Mouse (Mus musculus) stomach, embryonic 14.5 days (tissue): ENCODE results near the gene Gm9918. TPM values are rescaled to one million over a fixed set of nuclear protein-coding genes. Genes with fewer than 3 reads are reported as not detected.

ENCODE experiments used
- ATAC-seq: fragments of 200-750 bp; cut with Nextera tagmentation; 2 replicates; pipeline ENCODE4 v1.8.0; 2017; ENCODE audit warnings: low read depth, moderate TSS enrichment; ENCODE audit not compliant: insufficient number of reproducible peaks, insufficient read depth, low FRiP score
- H3K27ac ChIP-seq: fragments of 300-500 bp; sonication (generic); 2 replicates; pipeline ENCODE4 v1.5.1; 2014; ENCODE audit warnings: mild to moderate bottlenecking, low read length, moderate library complexity, mixed read lengths
- H3K27me3 ChIP-seq: fragments of 300-500 bp; sonication (generic); 2 replicates; pipeline ENCODE4 v1.6.1; 2014; ENCODE audit warnings: low read length, control low read depth, mixed read lengths; ENCODE audit not compliant: control insufficient read depth, insufficient read depth
- H3K36me3 ChIP-seq: fragments of 300-500 bp; sonication (generic); 2 replicates; pipeline ENCODE4 v1.6.1; 2014; ENCODE audit warnings: mild to moderate bottlenecking, control low read depth, low read length, moderate library complexity, mixed read lengths; ENCODE audit not compliant: control insufficient read depth, insufficient read depth
- H3K4me1 ChIP-seq: fragments of 300-500 bp; sonication (generic); 2 replicates; pipeline ENCODE4 v1.6.1; 2014; ENCODE audit warnings: low read length, control low read depth, mixed read lengths; ENCODE audit not compliant: control insufficient read depth, insufficient read depth
- H3K4me2 ChIP-seq: fragments of 300-500 bp; sonication (generic); replicated peaks from 2 replicates; pipeline ENCODE4 v1.6.1; 2014; ENCODE audit warnings: low read depth, low read length, control low read depth
- H3K4me3 ChIP-seq: fragments of 300-500 bp; sonication (generic); 2 replicates; pipeline ENCODE4 v1.5.1; 2014; ENCODE audit warnings: low read depth, low read length, control low read depth
- H3K9ac ChIP-seq: fragments of 300-500 bp; sonication (generic); replicated peaks from 2 replicates; pipeline ENCODE4 v1.6.1; 2014; ENCODE audit warnings: low read depth, mild to moderate bottlenecking, control low read depth, low read length, moderate library complexity, mixed read lengths
- H3K9me3 ChIP-seq: fragments of 300-500 bp; sonication (generic); 2 replicates; pipeline ENCODE4 v1.6.1; 2016; ENCODE audit warnings: low read depth, low read length, control low read depth; ENCODE audit not compliant: control insufficient read depth
- WGBS: fragments of 180-500 bp; shearing (Covaris S2); extraction: QIAGEN DNeasy Blood & Tissue Kit; methylation state at CpG from one replicate; pipeline ENCODE4 v1.1.7; 2014; 5-methylcytosine and 5-hydroxymethylcytosine counted together
- polyA plus RNA-seq: library from polyadenylated mRNA; unstranded; fragments of >200 nt; fragmentation: Nextera tagmentation; extraction: Ambion mirVana; gene quantifications from 2 replicates; pipeline ENCODE4 v1.2.1, GENCODE M21; 2014

The Gm9918 gene
- polyA plus RNA-seq, 1 experiment from 2014 or later, result 0.36 TPM

DNA sequence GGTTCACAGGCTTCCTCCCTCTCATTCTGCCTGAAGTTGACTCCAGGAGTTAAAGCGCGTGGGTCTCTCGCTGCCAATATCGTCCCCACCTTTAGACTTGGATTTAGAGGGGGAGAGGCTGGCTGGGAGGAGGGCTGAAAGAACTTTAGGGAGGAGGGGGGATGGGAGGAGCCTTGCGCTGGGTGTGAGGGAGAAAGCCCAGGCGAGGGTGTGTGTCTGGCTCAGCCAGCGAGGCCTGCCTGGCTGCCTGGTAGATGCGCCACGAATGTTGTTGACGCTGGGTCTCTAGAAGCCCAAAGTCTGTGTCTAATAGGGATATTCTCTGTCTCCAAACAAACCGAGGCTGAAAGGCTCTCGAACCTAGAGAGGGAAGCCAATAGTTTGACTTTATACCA, 12.3 kb upstream of the Gm9918 start:
- ATAC-seq, result peak; percentile 36
- H3K4me3 ChIP-seq, result peak overlapping the region; percentile 64
- H3K27me3 ChIP-seq, result no peaks in the 10 kb centered on the region
- peak overlapping the region; percentile 76 for H3K4me2 ChIP-seq
- peaks cover 30% of the 10 kb centered on the region for H3K4me1 ChIP-seq
- H3K36me3 ChIP-seq, result no peaks in the 10 kb centered on the region
- H3K9me3 ChIP-seq, result no peaks in the 10 kb centered on the region
- no peak overlapping the region; the same call in 1 of the 2 replicates for H3K9ac ChIP-seq
- 9% methylated on average over 12 of the region's 12 CpGs for WGBS
- H3K27ac ChIP-seq, result peak overlapping the region; percentile 69

DNA sequence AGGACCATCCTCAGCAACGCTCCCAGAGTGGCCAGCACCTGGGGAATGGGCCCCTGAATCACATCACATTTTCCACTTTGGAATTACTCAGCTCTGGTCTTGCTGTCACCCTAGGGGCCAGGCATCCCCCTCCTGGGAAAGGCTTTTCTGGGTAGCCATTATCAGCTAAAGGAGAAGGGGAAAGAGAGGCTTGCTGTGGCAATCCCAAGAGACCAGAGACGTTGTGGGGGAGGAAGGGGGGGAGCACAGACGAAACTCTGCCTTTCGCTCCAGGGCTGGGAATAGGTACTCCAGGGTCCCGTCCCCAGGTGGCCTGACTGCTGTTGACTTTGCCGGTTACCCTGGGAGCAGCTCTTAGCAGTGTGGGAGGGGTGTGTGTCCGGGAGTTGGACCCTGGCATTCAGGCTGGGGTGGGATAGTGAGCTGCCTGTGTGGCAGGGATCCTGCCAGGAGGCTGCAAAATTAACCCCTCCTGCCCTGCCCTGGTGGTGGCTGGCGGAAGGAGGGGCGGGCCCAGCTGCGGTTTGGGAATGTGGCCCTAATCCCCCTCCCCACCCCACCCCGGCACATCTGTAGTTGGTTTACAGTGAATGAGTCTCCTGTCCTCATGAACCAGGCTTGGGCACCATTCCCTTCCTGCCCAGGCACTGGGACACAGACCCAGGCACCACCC, 11.6 kb upstream of the Gm9918 start:
- no peaks in the 10 kb centered on the region for H3K9me3 ChIP-seq
- H3K36me3 ChIP-seq, result no peaks in the 10 kb centered on the region
- 26% methylated on average over 11 of the region's 11 CpGs for WGBS
- 0 out of 2 replicates have a peak, but pooled peaks have one; percentile 46 for ATAC-seq
- peak overlapping the region; percentile 76 for H3K4me2 ChIP-seq
- H3K27ac ChIP-seq, result peak overlapping the region; percentile 69
- H3K27me3 ChIP-seq, result no peaks in the 10 kb centered on the region
- H3K4me3 ChIP-seq, result no peak overlapping the region; the same call in 1 of the 2 replicates
- H3K4me1 ChIP-seq, result peaks cover 30% of the 10 kb centered on the region
- H3K9ac ChIP-seq, result no peak overlapping the region

DNA sequence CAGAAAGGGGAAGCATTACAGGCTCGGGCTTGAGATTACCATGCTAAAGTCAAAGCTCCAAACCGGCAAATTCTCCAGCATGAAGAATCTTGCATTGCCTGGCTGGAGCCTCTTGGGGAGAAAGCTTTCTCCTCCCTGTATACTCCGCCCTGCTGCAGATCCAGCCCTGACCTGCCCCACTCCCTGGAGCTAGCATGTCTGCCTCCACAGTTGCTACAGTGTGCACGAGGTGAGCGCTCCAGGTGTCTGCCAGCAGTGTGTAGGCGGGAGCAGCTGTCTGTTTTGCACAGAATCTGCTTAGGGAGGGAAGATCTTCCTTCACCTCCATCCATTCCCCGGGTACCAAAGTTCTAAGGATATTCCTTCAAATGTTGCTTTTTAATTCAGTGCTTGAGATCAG, 7.8 kb upstream of the Gm9918 start:
- Histone ChIP-seq H3K27me3 (no peaks in the 10 kb centered on the region), H3K27ac (peak overlapping the region; percentile 40; the same call in 1 of the 2 replicates), H3K9ac (no peak overlapping the region), H3K9me3 (no peaks in the 10 kb centered on the region), H3K4me3 (no peak overlapping the region), H3K4me1 (peaks cover 18% of the 10 kb centered on the region), H3K4me2 (no peak overlapping the region), H3K36me3 (no peaks in the 10 kb centered on the region)
- ATAC-seq, result no peak
- WGBS, result 41% methylated on average over 7 of the region's 7 CpGs

DNA sequence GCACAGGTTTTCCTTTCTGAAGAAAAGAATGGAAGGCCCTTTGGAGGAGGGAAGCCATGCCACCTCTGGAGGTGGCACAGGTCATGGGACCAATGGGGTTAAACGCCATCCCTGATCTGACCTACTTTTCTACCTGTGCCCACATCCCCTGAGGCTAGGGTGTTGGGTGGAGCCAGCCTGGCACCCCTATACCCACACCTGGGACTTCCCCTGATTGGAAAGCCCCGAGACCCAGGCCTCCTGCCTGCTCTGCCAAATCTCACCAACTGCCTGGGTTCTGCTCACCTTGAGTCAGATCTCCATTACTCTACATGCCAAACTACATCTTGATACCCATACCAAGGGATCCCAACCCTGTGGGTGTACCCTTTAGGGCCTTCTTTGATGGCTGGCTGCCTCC, 7.3 kb upstream of the Gm9918 start:
- H3K9ac ChIP-seq, result no peak overlapping the region
- no peak for ATAC-seq

DNA sequence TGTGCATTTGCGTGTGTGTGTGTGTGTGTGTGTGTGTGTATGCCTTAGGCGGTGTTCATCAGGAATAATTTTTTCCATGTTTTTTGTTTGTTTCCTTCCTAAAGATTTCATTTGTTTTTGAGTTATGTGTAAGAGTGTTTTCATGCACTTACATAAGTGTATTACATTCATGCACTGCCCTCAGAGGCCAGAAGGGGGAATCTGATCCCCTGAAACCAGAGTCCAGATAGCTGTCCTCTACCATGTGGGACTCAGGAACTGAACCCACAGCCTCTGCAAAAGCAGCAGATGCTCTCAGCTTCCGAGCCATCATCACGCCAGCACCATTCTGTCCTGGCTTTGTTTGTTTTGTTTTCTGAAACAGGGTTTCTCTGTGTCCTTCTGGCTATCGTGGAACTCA, 4.8 kb upstream of the Gm9918 start:
- Histone ChIP-seq H3K27ac (no peak overlapping the region), H3K9me3 (no peaks in the 10 kb centered on the region), H3K27me3 (no peaks in the 10 kb centered on the region), H3K36me3 (no peaks in the 10 kb centered on the region), H3K4me3 (no peak overlapping the region), H3K9ac (no peak overlapping the region), H3K4me2 (no peak overlapping the region), H3K4me1 (peaks cover 5% of the 10 kb centered on the region; the same call in 1 of the 2 replicates)
- WGBS, result 84% methylated on average over 5 of the region's 5 CpGs
- ATAC-seq, result no peak

More for the DNA sequence above, 7.3 kb upstream of the Gm9918 start:
- H3K9me3 ChIP-seq, result no peaks in the 10 kb centered on the region
- peaks cover 14% of the 10 kb centered on the region for H3K4me1 ChIP-seq
- peak overlapping the region; percentile 40; the same call in 1 of the 2 replicates for H3K27ac ChIP-seq
- H3K27me3 ChIP-seq, result no peaks in the 10 kb centered on the region
- H3K36me3 ChIP-seq, result no peaks in the 10 kb centered on the region
- no peak overlapping the region for H3K4me3 ChIP-seq
- WGBS, result 73% methylated on average over 2 of the region's 2 CpGs
- H3K4me2 ChIP-seq, result no peak overlapping the region

DNA sequence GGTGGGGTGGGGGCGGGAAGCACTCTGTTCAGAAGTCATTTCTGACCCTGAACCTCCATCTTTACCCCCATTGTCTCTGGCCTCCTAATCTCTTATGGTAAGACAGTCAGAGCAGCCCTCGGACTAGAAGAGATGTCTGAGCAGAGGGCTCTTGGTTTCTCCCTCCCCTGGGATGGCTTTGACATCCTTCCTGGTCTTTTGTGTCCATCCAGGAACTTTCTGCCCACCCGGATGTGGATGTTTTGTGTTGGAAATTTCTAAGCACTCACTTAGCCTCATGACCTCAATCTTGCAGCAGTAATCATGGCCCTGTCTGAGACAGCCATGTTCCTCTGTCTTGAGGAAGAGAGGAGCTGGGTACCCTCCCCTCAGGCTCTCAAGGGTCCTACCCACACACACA, 1.1 kb downstream of the Gm9918 start:
- H3K9me3 ChIP-seq, result no peaks in the 10 kb centered on the region
- H3K27ac ChIP-seq, result no peak overlapping the region
- 40% methylated on average over 3 of the region's 3 CpGs for WGBS
- no peaks in the 10 kb centered on the region for H3K36me3 ChIP-seq
- no peak for ATAC-seq
- H3K4me3 ChIP-seq, result no peak overlapping the region
- H3K9ac ChIP-seq, result no peak overlapping the region
- H3K4me2 ChIP-seq, result peak overlapping the region; percentile 40
- H3K27me3 ChIP-seq, result no peaks in the 10 kb centered on the region
- peaks cover 12% of the 10 kb centered on the region; the same call in 1 of the 2 replicates for H3K4me1 ChIP-seq

DNA sequence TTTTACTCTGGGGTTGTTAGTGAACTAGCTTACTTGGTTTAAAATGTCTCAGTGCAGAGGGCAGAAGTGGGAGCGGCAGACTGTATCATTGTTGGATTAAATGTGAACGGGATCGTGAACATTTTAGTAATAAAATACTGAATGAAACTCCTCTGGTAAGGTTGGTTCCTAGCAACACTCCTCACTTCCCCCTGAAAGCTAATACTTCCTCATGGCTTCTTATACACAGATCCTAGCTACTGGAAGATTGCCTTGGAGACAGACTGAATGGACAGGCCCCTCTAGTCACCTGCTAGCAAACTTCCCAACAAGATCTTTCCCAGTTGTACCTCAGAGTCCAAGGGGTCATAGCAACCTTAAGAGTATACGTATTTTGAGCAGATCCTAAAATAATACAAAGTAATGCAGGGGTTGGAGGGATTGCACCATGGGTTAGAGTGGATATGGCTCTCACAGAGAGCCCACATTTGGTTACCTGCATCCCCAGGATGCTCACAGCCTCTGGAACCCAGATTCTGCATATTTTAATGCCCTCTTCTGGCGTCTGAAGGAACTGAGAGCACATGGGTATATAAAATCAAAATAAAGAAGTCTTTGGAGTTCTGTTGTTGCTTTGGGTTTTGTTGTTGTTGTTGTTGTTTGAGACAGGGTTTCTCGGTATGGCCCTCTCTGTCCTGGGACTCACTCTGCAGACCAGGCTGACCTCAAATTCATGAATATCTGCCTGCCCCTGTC, 3.8 kb downstream of the Gm9918 start:
- Histone ChIP-seq H3K36me3 (no peaks in the 10 kb centered on the region), H3K9me3 (no peaks in the 10 kb centered on the region), H3K4me1 (peaks cover 17% of the 10 kb centered on the region; the same call in 1 of the 2 replicates), H3K27me3 (no peaks in the 10 kb centered on the region), H3K9ac (no peak overlapping the region), H3K4me2 (no peak overlapping the region), H3K4me3 (no peak overlapping the region), H3K27ac (no peak overlapping the region)
- WGBS, result 72% methylated on average over 6 of the region's 6 CpGs
- ATAC-seq, result no peak

DNA sequence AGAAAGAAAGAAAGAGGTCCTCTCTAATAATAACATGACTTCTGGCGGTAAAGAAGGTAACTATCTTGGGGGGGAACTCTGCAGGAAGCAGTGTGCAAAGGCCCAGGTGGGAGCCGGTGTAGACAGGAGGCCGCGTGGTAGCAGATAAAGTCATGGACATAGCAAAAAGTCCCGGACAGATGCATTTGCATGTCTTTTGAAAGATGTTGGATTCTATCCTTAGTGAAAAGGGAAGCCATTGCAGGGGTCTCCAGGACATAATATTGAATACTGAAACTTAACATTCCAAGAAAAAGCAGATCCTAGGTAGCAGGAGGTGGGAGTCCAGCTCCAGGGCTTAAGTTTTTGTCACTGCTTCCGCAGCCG, 8.3 kb downstream of the Gm9918 start:
- Histone ChIP-seq H3K36me3 (peaks cover 10% of the 10 kb centered on the region), H3K9ac (peak overlapping the region; percentile 80; the same call in 1 of the 2 replicates), H3K27ac (peak overlapping the region; percentile 89; the same call in 1 of the 2 replicates), H3K27me3 (no peaks in the 10 kb centered on the region), H3K4me3 (peak overlapping the region; percentile 81), H3K4me1 (peaks cover 11% of the 10 kb centered on the region; the same call in 1 of the 2 replicates), H3K4me2 (peak overlapping the region; percentile 84), H3K9me3 (no peaks in the 10 kb centered on the region)
- ATAC-seq, result no peak
- WGBS, result 27% methylated on average over 7 of the region's 7 CpGs
